Mouse (Mus musculus) adrenal gland, adult 8-10 months (tissue): ENCODE data around the gene Kcnab2. TPM values are rescaled to one million over a fixed set of nuclear protein-coding genes. Genes with fewer than 3 reads are reported as not detected.

Experiments used
- DNase-seq: peaks from one replicate; pipeline ENCODE4 v3.0.0; 2022
- total RNA-seq, 4 experiments: library from RNA; stranded (reverse); gene quantifications; 2 replicates each; pipeline ENCODE4 v1.2.4; 2022

The Kcnab2 gene
- 1 to 10 TPM; 4.7 to 8.9 (median 8.0) TPM for total RNA-seq

GRCm38 (mm10) chr4:152477466-152478223 lies at the start of gene Kcnab2:
Gene Kcnab2, minus strand, starts transcription at chr4:152477871.
- peak; percentile 99 for DNase-seq

GRCm38 (mm10) chr4:152520083-152520482 lies 42.4 kb upstream of the Kcnab2 start:
- no peak for DNase-seq

- no peak for DNase-seq
Observed at GRCm38 (mm10) chr4:152519106-152519505, 41.4 kb upstream of the Kcnab2 start.

DNA sequence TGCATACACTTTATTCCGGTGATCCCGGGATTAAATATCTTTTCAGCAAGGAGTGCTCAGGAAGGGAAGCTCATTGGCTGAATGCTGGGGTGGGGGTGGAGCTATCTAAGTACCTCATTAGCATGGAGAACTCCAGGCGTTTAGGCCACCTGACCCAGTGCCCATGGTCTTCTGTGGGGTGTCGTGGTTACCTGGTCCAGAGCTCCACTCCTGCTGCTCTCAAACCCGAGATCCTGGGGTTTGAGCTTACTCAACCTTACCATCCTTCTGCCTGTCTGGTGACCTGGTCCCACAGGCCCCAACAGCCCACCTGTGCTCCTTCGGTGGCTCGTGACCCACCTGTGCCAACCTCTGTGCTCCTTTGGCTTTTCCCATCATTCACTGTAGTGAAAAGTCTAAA lies 37.2 kb upstream of the Kcnab2 start:
- no peak for DNase-seq

GRCm38 (mm10) chr4:152512221-152512925 lies 34.7 kb upstream of the Kcnab2 start:
- DNase-seq: no peak

- DNase-seq: peak; percentile 55
Observed at GRCm38 (mm10) chr4:152494360-152494879, 16.7 kb upstream of the Kcnab2 start.

GRCm38 (mm10) chr4:152491250-152491899 lies 13.7 kb upstream of the Kcnab2 start:
- DNase-seq: peak; percentile 35

DNA sequence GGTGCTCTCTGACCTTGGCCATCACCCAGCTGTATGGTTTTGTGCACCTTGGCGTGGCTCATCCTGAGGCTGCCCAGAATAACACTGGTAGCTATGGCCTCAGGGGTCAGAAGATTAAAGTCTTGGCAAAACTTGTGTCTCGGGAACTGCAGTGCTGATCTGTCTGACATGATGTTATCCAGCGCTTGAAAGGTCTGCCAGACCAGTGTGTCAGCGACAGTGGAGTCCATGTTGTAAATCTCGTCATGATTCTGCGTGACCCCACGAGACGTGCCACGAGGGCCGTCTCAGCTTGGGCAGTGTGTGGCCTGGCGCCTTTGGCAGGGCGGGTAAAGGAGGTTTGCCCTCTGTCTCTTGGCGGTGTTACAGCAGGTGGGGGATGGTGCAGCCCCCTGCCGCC lies 12.6 kb upstream of the Kcnab2 start:
- DNase-seq: no peak

DNA sequence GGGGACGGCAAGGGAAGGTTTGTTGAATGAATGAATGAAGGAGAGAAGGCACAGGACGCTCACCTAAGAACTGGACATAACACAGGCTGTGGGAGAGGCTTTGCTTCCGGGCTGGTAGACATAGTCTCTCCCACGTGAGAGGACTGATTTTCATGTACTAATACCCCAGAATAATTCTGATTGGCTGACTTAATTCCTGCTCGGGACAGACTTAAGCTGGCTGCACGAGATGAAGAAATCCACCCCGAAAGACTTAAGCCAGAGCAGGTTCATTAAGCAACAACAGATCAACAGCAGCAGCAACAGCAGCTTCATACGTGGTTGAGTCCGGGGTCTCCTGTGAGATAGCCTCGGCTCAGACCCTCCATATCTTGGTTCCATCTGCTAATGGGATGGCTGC lies 10.4 kb upstream of the Kcnab2 start:
- DNase-seq: no peak

GRCm38 (mm10) chr4:152480426-152480825 lies 2.8 kb upstream of the Kcnab2 start:
- DNase-seq: no peak

DNA sequence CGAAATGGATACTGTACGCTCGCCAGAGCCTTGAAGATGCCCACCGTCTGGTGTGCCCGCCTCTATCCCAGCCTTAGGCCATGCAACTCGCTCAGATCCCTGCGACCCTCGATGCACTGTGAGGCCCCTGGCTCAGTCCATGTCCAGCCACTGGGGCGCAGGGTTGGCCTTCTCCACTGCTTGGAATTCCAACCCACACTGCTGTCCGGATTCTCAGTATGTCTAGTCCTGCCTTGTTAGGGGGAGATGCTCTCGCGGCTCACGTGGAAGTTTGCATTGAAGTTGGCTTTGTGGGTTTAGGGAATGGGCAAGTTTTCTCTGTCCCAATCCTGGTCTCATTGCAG lies 525 bp upstream of the Kcnab2 start:
- no peak for DNase-seq

DNA sequence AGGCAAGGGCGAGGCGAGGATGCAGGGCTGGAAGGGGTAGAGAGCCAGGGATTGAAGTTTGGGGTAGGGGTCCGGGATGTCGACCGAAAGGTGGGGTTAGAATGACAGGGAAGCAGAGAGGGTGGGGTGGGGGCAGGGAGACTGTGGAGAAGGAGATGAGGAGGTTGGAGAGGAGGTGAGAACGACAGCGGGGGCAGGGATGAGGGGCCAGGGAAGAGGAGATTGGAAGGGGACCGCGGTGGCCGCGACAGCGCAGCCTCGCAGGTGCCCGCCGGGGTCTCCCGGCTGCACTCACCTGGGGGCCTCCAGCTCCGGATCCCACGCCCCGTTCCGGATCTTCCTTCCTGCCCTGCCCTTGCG lies 585 bp downstream of the Kcnab2 start:
- DNase-seq: no peak

GRCm38 (mm10) chr4:152476427-152477023 lies 1.1 kb downstream of the Kcnab2 start, which contains the start of gene Nphp4:
Gene Nphp4, plus strand, starts transcription at chr4:152476706.
- no peak for DNase-seq

- no peak for DNase-seq
Observed at GRCm38 (mm10) chr4:152475941-152476340, 1.7 kb downstream of the Kcnab2 start.

- no peak for DNase-seq
Observed at GRCm38 (mm10) chr4:152467951-152468350, 9.7 kb downstream of the Kcnab2 start.

DNA sequence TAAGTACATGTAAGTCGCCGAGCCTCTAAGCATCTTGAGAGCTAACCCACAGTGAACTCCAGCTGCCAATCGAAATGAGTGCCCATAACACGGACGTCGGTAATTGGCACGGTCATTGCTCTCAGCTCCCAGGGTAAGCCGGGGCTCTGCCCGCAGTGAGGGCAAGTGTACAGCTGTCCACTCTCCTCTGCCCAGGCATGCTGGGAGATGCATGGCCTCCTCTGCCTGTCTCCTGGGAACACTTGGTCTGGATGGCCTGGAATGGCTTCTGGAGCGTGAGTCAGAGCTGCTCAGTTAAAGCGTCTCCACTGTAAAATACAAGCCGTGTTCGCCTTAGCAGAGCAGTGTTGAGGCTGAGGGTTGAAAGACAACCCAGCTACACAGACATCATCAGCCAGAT lies 11.1 kb downstream of the Kcnab2 start:
- DNase-seq: no peak

DNA sequence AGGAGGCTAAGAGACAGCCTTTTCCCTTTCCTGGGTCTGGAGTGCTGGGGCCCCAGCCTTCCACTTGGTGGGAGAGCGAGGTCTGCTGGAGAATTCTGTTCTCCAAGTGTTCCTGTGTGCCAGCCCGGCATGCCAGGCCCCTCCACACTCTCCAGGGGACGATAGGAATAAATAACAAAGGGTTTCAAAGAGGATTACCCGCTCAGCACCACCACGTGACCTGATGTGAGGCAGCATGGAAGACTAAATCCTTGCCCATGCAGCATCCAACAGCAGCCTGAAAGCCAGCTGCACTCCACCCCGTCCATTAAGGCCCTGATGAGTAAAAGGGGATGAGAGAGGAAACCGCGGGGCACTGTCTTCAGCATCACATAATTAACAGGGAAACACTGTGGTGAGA lies 12.6 kb downstream of the Kcnab2 start:
- no peak for DNase-seq

- DNase-seq: no peak
Observed at GRCm38 (mm10) chr4:152463147-152463546, 14.5 kb downstream of the Kcnab2 start.

DNA sequence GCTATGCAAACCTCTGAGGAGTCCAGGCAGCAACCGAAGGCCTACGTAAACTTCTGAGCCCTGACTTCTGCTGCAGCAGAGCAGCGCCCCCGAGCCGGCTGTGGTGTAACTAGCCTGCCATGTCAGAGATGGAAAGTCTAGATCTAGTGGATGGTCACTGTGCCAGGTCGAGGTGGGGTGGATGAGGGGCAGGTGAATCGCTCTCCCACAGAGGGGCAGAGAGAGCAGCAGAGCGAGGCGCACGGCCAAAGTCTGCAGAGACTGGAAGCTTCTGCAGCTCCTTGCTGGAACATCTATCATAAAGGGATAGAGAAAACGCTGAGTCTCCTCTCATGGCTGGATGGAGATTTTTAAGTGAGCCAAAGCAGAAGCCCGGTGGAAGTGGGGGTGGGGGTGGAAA lies 15.2 kb downstream of the Kcnab2 start:
- no peak for DNase-seq

- no peak for DNase-seq
Observed at GRCm38 (mm10) chr4:152457673-152458072, 20.0 kb downstream of the Kcnab2 start.

- no peak for DNase-seq
Observed at GRCm38 (mm10) chr4:152456609-152457008, 21.1 kb downstream of the Kcnab2 start.

DNA sequence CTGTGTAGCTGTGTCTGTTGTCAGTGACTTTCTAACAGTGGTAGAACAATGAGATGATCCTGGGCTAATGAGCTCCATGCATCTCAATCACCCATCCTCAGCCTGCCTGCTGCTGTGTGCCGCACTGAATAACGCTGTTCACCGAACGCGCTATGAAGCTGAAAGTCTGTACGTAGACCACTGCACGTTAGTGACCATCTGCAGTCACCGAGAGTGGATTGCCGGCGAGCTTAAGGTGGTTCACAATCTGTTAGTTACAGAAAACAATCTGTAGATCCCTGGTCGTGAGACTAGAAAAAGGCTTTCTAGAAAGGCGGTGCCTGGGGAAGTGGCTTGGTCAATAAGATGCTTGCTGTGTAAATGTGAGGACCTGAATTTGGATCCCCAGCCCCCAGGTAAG lies 23.5 kb downstream of the Kcnab2 start:
- no peak for DNase-seq

GRCm38 (mm10) chr4:152453079-152453478 lies 24.6 kb downstream of the Kcnab2 start:
- DNase-seq: no peak
